Comparison of ENCODE assay signal across 9 mouse cellular contexts in genomic region chr14:54239002-54239736, GRCm38 (mm10). TPM values are rescaled to one million over a fixed set of nuclear protein-coding genes. Genes with fewer than 3 reads are reported as not detected.
DNase-seq lines count a peak whose midpoint lies in the region; ATAC-seq and TF ChIP-seq lines count a peak whose summit lies in the region.
"Had no signal": no experiment of that assay in that cellular context is flagged by ENCODE, and none has a peak within 500 bp of the region (broad histone marks: within the 10 kb centered on the region; RNA-seq: fewer than 3 reads in every experiment).

No protein-coding gene starts in this region.

- H3K27ac ChIP-seq in forebrain, embryonic 10.5 days, result no peak overlapping the region
- H3K27ac ChIP-seq in heart, embryonic 14.5 days (replicated peaks in 1 of 2; ENCODE audit: control insufficient read depth in 1 of 2, insufficient read depth in 1 of 2, low read depth in 2 of 2, low read length in 2 of 2), result no peak overlapping the region
- H3K27ac ChIP-seq in liver, embryonic 15.5 days (replicated peaks), result no peak overlapping the region
- no peak overlapping the region for H3K27ac ChIP-seq in neural tube, embryonic 13.5 days (replicated peaks)

- H3K4me1 ChIP-seq in E14TG2a.4 (replicated peaks; ENCODE audit: low read depth, low read length), result peaks cover 46% of the 10 kb centered on the region
- H3K4me1 ChIP-seq in forebrain, embryonic 10.5 days, result peaks cover 19% of the 10 kb centered on the region
- H3K4me1 ChIP-seq in heart, embryonic 14.5 days (ENCODE audit: control insufficient read depth in 2 of 2, insufficient read depth in 2 of 2, low read length in 2 of 2), result peaks cover 12 to 13% of the 10 kb centered on the region in 2 experiments
- H3K4me1 ChIP-seq in liver, embryonic 15.5 days (replicated peaks), result no peaks in the 10 kb centered on the region; the same call in 1 of the 2 replicates
- H3K4me1 ChIP-seq in neural tube, embryonic 13.5 days (replicated peaks), result peaks cover 29% of the 10 kb centered on the region

- H3K27me3 ChIP-seq in E14TG2a.4 (ENCODE audit: insufficient read depth, low read length), result no peaks in the 10 kb centered on the region
- H3K27me3 ChIP-seq in forebrain, embryonic 10.5 days (ENCODE audit: poor library complexity, severe bottlenecking), result no peaks in the 10 kb centered on the region
- no peaks in the 10 kb centered on the region for H3K27me3 ChIP-seq in heart, embryonic 14.5 days (ENCODE audit: control insufficient read depth, insufficient read depth, low read length)
- H3K27me3 ChIP-seq in liver, embryonic 15.5 days, result no peaks in the 10 kb centered on the region
- H3K27me3 ChIP-seq in neural tube, embryonic 13.5 days, result no peaks in the 10 kb centered on the region
- H3K27me3 ChIP-seq: heart, embryonic 13.5 days had no signal

- no peak overlapping the region for H3K4me2 ChIP-seq in heart, embryonic 14.5 days (ENCODE audit: low read length)
- no peak overlapping the region for H3K4me2 ChIP-seq in liver, embryonic 15.5 days
- no peak overlapping the region for H3K4me2 ChIP-seq in neural tube, embryonic 13.5 days
- H3K4me2 ChIP-seq: heart, embryonic 13.5 days had no signal

- H3K4me3 ChIP-seq in E14TG2a.4 (replicated peaks; ENCODE audit: low read length), result no peak overlapping the region
- no peak overlapping the region for H3K4me3 ChIP-seq in forebrain, embryonic 10.5 days
- H3K4me3 ChIP-seq in heart, embryonic 14.5 days (ENCODE audit: control insufficient read depth in 1 of 2, insufficient read depth in 1 of 2, low read depth in 1 of 2, low read length in 2 of 2), result no peak overlapping the region
- no peak overlapping the region for H3K4me3 ChIP-seq in liver, embryonic 15.5 days (replicated peaks)
- no peak overlapping the region for H3K4me3 ChIP-seq in neural tube, embryonic 13.5 days
- H3K4me3 ChIP-seq: heart, embryonic 13.5 days had no signal

- H3K36me3 ChIP-seq in E14TG2a.4 (ENCODE audit: insufficient read depth, low read length), result peaks cover 80% of the 10 kb centered on the region
- H3K36me3 ChIP-seq in forebrain, embryonic 10.5 days (replicated peaks), result peaks cover 75% of the 10 kb centered on the region
- peaks cover 59% of the 10 kb centered on the region for H3K36me3 ChIP-seq in heart, embryonic 14.5 days (ENCODE audit: control insufficient read depth, insufficient read depth, low read length)
- peaks cover 70% of the 10 kb centered on the region for H3K36me3 ChIP-seq in liver, embryonic 15.5 days (replicated peaks)
- H3K36me3 ChIP-seq in neural tube, embryonic 13.5 days, result peaks cover 42% of the 10 kb centered on the region

- peak; percentile 89 for TF ChIP-seq CTCF in E14TG2a.4 (conservative IDR thresholded peaks at IDR 0.05; ENCODE audit: low read length)

- DNase-seq in c-Kit-positive CD71-negative TER-119-negative erythroid progenitor cells, embryonic 14.5 days (ENCODE audit: low read depth), result peak; percentile 73
- DNase-seq in forebrain, embryonic 10.5 days (ENCODE audit: extremely low spot score, low spot score), result peak; percentile 74
- peak; percentile 94 for DNase-seq in kidney, postnatal 10 days
- DNase-seq in telencephalon, adult 2 months (ENCODE audit: low read depth, low spot score), result peak; percentile 44

- 26% methylated on average over 7 of the region's 7 CpGs for WGBS in forebrain, embryonic 10.5 days
- 14% methylated on average over 7 of the region's 7 CpGs for WGBS in heart, embryonic 14.5 days
- 19% methylated on average over 7 of the region's 7 CpGs for WGBS in liver, embryonic 15.5 days (ENCODE audit: insufficient replicate concordance)
- 19% methylated on average over 7 of the region's 7 CpGs for WGBS in neural tube, embryonic 13.5 days

- ATAC-seq in heart, embryonic 14.5 days (ENCODE audit: insufficient number of reproducible peaks, insufficient read depth, low FRiP score, low read depth), result 0 out of 2 replicates have a peak, but pooled peaks have one; percentile 11
- peak; percentile 63 for ATAC-seq in liver, embryonic 15.5 days (ENCODE audit: insufficient read depth)
- ATAC-seq in neural tube, embryonic 13.5 days (ENCODE audit: low read depth), result peak; percentile 54; the same call in 1 of the 2 replicates

- H3K9ac ChIP-seq in heart, embryonic 14.5 days (ENCODE audit: low read length), result no peak overlapping the region
- no peak overlapping the region for H3K9ac ChIP-seq in liver, embryonic 15.5 days
- H3K9ac ChIP-seq in neural tube, embryonic 13.5 days, result no peak overlapping the region
- H3K9ac ChIP-seq: heart, embryonic 13.5 days had no signal

- H3K9me3 ChIP-seq in E14TG2a.4 (ENCODE audit: low read length), result peaks cover 5% of the 10 kb centered on the region; the same call in 1 of the 2 replicates
- peaks cover 5% of the 10 kb centered on the region; the same call in 1 of the 2 replicates for H3K9me3 ChIP-seq in forebrain, embryonic 10.5 days
- no peaks in the 10 kb centered on the region for H3K9me3 ChIP-seq in heart, embryonic 14.5 days (ENCODE audit: control insufficient read depth, low read length)
- no peaks in the 10 kb centered on the region for H3K9me3 ChIP-seq in liver, embryonic 15.5 days (replicated peaks)
- H3K9me3 ChIP-seq in neural tube, embryonic 13.5 days, result no peaks in the 10 kb centered on the region; the same call in 1 of the 2 replicates
- H3K9me3 ChIP-seq: heart, embryonic 13.5 days had no signal

RNA-seq across cellular contexts. Expression of gene Dad1, which starts 14.7 kb away (rescaled TPM):
- 247 and 249 TPM in 2 replicates for polyA plus RNA-seq in forebrain, embryonic 10.5 days (2016; fragmentation: Nextera tagmentation; extraction: Ambion mirVana)
- polyA plus RNA-seq in heart, embryonic 14.5 days (2014; fragmentation: Nextera tagmentation; extraction: Ambion mirVana), result 400 and 442 TPM in 2 replicates
- 202 and 204 TPM in 2 replicates for polyA plus RNA-seq in liver, embryonic 15.5 days (2015; fragmentation: Nextera tagmentation; extraction: Ambion mirVana)
- polyA plus RNA-seq in neural tube, embryonic 13.5 days (2015; fragmentation: Nextera tagmentation; extraction: Ambion mirVana), result 416 and 437 TPM in 2 replicates

RNA-seq across cellular contexts. Expression of gene Abhd4, which starts 14.8 kb away (rescaled TPM):
- 42.5 and 44.0 TPM in 2 replicates for polyA plus RNA-seq in forebrain, embryonic 10.5 days (2016; fragmentation: Nextera tagmentation; extraction: Ambion mirVana)
- 118 and 121 TPM in 2 replicates for polyA plus RNA-seq in heart, embryonic 14.5 days (2014; fragmentation: Nextera tagmentation; extraction: Ambion mirVana)
- polyA plus RNA-seq in liver, embryonic 15.5 days (2015; fragmentation: Nextera tagmentation; extraction: Ambion mirVana), result 19.0 and 21.4 TPM in 2 replicates
- polyA plus RNA-seq in neural tube, embryonic 13.5 days (2015; fragmentation: Nextera tagmentation; extraction: Ambion mirVana), result 60.4 and 72.4 TPM in 2 replicates

RNA-seq across cellular contexts. Expression of gene Olfr49, which starts 45.6 kb away (rescaled TPM):
- not detected in 2 replicates for polyA plus RNA-seq in forebrain, embryonic 10.5 days (2016; fragmentation: Nextera tagmentation; extraction: Ambion mirVana)
- 0.12 TPM in 1 of 2 replicates, not detected in the other for polyA plus RNA-seq in heart, embryonic 14.5 days (2014; fragmentation: Nextera tagmentation; extraction: Ambion mirVana)
- not detected in 2 replicates for polyA plus RNA-seq in liver, embryonic 15.5 days (2015; fragmentation: Nextera tagmentation; extraction: Ambion mirVana)
- polyA plus RNA-seq in neural tube, embryonic 13.5 days (2015; fragmentation: Nextera tagmentation; extraction: Ambion mirVana), result not detected in 2 replicates
- polyA plus RNA-seq: heart, embryonic 13.5 days had no signal

Comparison
In these comparisons a context has a peak if more than half of its experiments do, and no peak if none do; other contexts are left out.
1. DNase-seq: peak in every context shown above with its lines; median percentile 94 in kidney, postnatal 10 days; 74 in forebrain, embryonic 10.5 days; 73 in c-Kit-positive CD71-negative TER-119-negative erythroid progenitor cells, embryonic 14.5 days; 44 in telencephalon, adult 2 months.
2. ATAC-seq: peak in every context shown above with its lines; median percentile 63 in liver, embryonic 15.5 days; 54 in neural tube, embryonic 13.5 days; 11 in heart, embryonic 14.5 days.